Mouse (Mus musculus) heart, embryonic 16.5 days (tissue): Measurements from ENCODE around the gene Dcaf5. TPM values are rescaled to one million over a fixed set of nuclear protein-coding genes. Genes with fewer than 3 reads are reported as not detected.
"Not testable (repeated sequence)": the region's sequence is repeated elsewhere in the genome, so short reads cannot be mapped to it uniquely, and the experiment has no call there.

Experiments
- ATAC-seq: fragments of 200-750 bp; cut with Nextera tagmentation; replicated peaks from 2 replicates; pipeline ENCODE4 v1.8.0; 2017; ENCODE audit warnings: moderate number of reproducible peaks; ENCODE audit not compliant: insufficient read depth, low FRiP score; ENCODE audit errors: extremely low read depth
- H3K27ac ChIP-seq: fragments of 300-500 bp; sonication (generic); 2 replicates; pipeline ENCODE4 v1.5.1; 2014; ENCODE audit warnings: mild to moderate bottlenecking, low read length, control low read depth, moderate library complexity
- H3K27me3 ChIP-seq: fragments of 300-500 bp; sonication (generic); 2 replicates; pipeline ENCODE4 v1.6.1; 2014; ENCODE audit warnings: low read length, mixed read lengths; ENCODE audit not compliant: control insufficient read depth, insufficient read depth
- H3K36me3 ChIP-seq: fragments of 300-500 bp; sonication (generic); 2 replicates; pipeline ENCODE4 v1.6.1; 2014; ENCODE audit not compliant: control insufficient read depth, insufficient read depth
- H3K4me1 ChIP-seq: fragments of 300-500 bp; sonication (generic); 2 replicates; pipeline ENCODE4 v1.6.1; 2014; ENCODE audit warnings: low read length, mixed read lengths; ENCODE audit not compliant: control insufficient read depth, insufficient read depth
- H3K4me2 ChIP-seq: fragments of 300-500 bp; sonication (generic); 2 replicates; pipeline ENCODE4 v1.6.1; 2014; ENCODE audit warnings: low read depth, mild to moderate bottlenecking, control low read depth, low read length
- H3K4me3 ChIP-seq: fragments of 300-500 bp; sonication (generic); 2 replicates; pipeline ENCODE4 v1.5.1; 2014; ENCODE audit warnings: mild to moderate bottlenecking, control low read depth, low read length
- H3K9ac ChIP-seq: fragments of 300-500 bp; sonication (generic); 2 replicates; pipeline ENCODE4 v1.6.1; 2014; ENCODE audit warnings: low read length, control low read depth
- H3K9me3 ChIP-seq: fragments of 300-500 bp; sonication (generic); replicated peaks from 2 replicates; pipeline ENCODE4 v1.6.1; 2016; ENCODE audit warnings: low read length; ENCODE audit not compliant: control insufficient read depth
- WGBS: fragments of 180-500 bp; shearing (Covaris S2); extraction: QIAGEN DNeasy Blood & Tissue Kit; methylation state at CpG from one replicate; pipeline ENCODE4 v1.1.7; 2014; 5-methylcytosine and 5-hydroxymethylcytosine counted together
- polyA plus RNA-seq: library from polyadenylated mRNA; unstranded; fragments of >200 nt; fragmentation: Nextera tagmentation; extraction: Ambion mirVana; gene quantifications from 2 replicates; pipeline ENCODE4 v1.2.1, GENCODE M21; 2015

Dcaf5 gene
- polyA plus RNA-seq, 1 experiment from 2014 or later: 9.6 TPM

DNA sequence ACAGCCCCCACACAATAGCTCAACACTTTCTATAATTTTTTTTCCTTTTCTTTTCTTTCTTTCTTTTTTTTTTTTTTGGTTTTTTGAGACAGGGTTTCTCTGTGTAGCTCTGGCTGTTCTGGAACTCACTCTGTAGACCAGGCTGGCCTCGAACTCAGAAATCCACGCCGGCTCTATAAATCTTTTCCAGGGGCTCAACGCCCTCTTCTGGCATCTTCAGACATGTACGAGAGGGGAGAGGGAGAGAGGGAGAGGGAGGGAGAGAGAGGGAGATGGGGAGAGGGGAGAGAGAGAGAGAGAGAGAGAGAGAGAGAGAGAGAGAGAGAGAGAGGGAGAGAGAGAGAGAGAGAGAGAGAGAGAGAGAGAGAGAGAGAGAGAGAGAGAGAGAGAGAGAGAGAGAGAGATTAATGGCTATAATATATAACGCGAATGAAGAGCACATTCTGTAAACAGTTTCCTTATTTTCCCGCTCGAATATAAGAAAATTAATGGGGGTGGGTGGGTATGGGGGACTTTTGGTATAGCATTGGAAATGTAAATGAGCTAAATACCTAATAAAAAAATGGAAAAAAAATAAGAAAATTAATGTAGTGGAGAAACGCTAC lies 26.0 kb upstream of the Dcaf5 start:
- H3K36me3 ChIP-seq, H3K27me3 ChIP-seq, H3K9me3 ChIP-seq, ATAC-seq, H3K9ac ChIP-seq, H3K4me1 ChIP-seq: not testable (repeated sequence)
- 9% methylated on average over 10 of the region's 10 CpGs for WGBS
- Histone ChIP-seq H3K27ac (peak overlapping the region; percentile 85), H3K4me3 (peak overlapping the region; percentile 96), H3K4me2 (peak overlapping the region; percentile 91)

DNA sequence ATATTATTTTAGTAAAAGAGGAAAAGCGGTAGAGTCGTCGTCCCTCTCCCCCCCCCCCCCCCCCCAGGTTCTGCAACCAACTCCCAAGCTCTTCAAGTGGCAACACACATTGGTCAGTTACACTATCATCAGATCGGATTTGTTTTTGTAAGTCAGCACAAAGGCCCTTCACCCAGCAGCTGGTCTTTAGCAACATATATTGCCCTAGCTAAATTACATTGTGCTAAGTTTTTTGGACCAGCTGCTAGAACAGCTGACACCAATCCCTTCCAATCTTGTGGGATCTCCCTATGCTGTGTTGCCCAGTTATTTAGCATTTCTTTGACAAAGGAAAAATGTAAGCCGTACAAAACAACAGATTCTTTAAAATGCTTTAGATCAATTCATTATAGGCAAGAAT lies 21.6 kb upstream of the Dcaf5 start:
- Histone ChIP-seq H3K36me3 (no peaks in the 10 kb centered on the region), H3K4me2 (no peak overlapping the region), H3K27ac (no peak overlapping the region), H3K27me3 (no peaks in the 10 kb centered on the region), H3K4me3 (no peak overlapping the region), H3K4me1 (no peaks in the 10 kb centered on the region), H3K9ac (no peak overlapping the region), H3K9me3 (no peaks in the 10 kb centered on the region)
- 73% methylated on average over 5 of the region's 5 CpGs for WGBS
- ATAC-seq: no peak

DNA sequence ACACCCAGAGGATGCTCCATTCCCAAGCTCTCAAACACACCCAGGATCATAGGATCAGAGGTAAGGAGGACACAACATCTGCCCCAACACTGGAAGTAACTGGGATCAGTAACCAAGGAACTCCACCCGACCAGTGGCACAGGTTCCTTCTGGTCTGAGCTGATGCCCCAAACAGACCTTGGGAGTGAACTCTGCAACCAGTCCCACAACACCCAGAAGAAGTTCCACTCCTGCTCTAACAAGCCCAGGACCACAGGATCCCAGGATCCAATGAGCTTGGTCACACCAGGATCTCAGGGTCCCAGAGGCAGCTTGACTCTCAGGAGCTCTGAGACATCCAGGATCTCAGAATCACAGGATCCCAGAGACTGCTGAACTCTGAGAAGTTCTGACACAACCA lies 17.1 kb upstream of the Dcaf5 start:
- WGBS: 74% methylated on average over 1 of the region's 1 CpGs
- H3K9me3 ChIP-seq: no peaks in the 10 kb centered on the region
- H3K4me3 ChIP-seq: no peak overlapping the region
- no peaks in the 10 kb centered on the region for H3K36me3 ChIP-seq
- ATAC-seq: no peak
- no peak overlapping the region for H3K9ac ChIP-seq
- no peaks in the 10 kb centered on the region for H3K4me1 ChIP-seq
- H3K27me3 ChIP-seq: no peaks in the 10 kb centered on the region
- H3K4me2 ChIP-seq: no peak overlapping the region
- no peak overlapping the region for H3K27ac ChIP-seq

DNA sequence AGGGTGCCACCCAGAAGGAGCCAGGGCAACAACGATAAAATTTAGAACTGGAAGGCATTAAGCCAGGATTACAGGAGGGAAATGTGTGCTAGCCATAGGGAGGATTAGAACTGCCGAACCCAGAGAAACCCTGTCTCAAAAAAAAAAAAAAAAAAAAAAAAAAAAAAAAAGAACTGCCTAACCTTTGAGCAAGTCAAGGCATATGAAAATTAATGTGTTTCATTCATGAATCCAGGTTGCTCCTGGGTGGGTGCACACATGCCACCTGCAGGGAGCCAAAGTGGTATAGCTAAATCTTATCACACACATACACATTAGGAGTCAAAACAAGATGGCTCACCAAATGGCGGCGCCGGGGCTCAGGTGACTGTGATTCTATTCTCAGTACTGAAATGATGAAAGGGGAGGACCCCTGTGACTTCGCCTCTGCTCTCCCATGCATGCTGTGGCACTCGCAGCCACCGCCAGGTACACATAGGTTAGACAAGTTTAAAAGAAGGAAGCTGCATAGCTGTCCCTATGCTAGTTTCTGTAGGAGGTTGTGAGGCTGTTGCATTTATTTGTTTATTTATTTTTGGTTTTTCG lies 8.2 kb upstream of the Dcaf5 start:
- Histone ChIP-seq H3K27ac (no peak overlapping the region), H3K4me3 (no peak overlapping the region), H3K27me3 (no peaks in the 10 kb centered on the region), H3K9me3 (no peaks in the 10 kb centered on the region), H3K4me1 (no peaks in the 10 kb centered on the region; the same call in 1 of the 2 replicates), H3K4me2 (no peak overlapping the region), H3K9ac (no peak overlapping the region), H3K36me3 (no peaks in the 10 kb centered on the region)
- no peak for ATAC-seq
- WGBS: 79% methylated on average over 9 of the region's 9 CpGs

DNA sequence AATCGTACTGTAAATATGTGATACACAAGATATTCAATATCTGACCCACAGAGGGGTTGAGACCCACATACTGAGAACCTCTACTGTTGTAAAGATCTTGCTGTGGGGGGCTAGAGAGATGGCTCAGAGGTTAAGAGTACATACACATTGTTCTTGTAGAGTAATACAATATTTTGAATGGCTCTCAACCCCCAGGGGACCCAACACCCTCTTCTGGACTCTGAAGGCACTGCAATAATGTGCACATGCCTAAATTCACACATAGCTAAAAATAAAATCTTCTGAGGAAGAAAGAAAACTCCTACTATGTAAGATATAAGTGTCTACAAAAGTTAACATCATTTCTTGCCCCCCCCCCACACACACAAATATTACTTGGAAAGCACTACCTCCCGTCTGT lies 4.6 kb upstream of the Dcaf5 start:
- no peak overlapping the region for H3K27ac ChIP-seq
- no peak overlapping the region for H3K4me3 ChIP-seq
- H3K4me1 ChIP-seq: peaks cover 5% of the 10 kb centered on the region; the same call in 1 of the 2 replicates
- H3K27me3 ChIP-seq: no peaks in the 10 kb centered on the region
- H3K9ac ChIP-seq: no peak overlapping the region
- H3K36me3 ChIP-seq: no peaks in the 10 kb centered on the region
- H3K9me3 ChIP-seq: no peaks in the 10 kb centered on the region
- no peak for ATAC-seq
- 69% methylated on average over 2 of the region's 2 CpGs for WGBS
- no peak overlapping the region for H3K4me2 ChIP-seq

DNA sequence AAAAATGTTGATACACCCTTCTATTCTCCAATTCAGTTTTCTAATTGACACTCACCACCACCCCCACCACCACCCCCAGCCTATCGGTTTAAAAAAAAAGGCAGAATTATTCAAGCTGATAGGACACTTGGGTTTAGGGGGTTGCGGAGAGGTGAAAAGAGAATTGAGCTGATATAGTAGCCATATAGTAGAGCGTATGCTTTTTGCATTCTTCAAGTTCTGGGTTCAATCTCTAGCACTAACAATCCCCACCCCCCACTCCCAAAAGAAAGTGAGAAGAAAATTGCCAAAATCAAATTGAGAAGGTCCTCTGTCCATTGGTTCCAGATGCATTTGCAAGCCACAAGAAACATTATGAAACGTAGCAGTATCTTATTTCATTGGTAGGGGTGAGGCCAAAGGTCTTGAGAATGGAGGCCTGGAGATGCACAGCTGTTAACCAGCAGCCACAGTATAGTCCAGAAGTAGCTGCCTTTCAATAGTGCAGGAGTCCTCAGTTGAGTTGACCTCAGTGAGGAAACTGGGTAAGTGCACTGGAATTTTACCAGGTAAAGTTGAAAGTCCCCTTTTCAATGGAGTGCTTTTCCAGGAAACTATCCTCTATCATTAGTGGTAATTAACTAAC lies 762 bp upstream of the Dcaf5 start:
- Histone ChIP-seq H3K36me3 (no peaks in the 10 kb centered on the region), H3K27me3 (no peaks in the 10 kb centered on the region), H3K4me1 (peaks cover 19% of the 10 kb centered on the region), H3K9me3 (no peaks in the 10 kb centered on the region), H3K27ac (peak overlapping the region; percentile 98), H3K9ac (peak overlapping the region; percentile 98; the same call in 1 of the 2 replicates), H3K4me2 (peak overlapping the region; percentile 68), H3K4me3 (peak overlapping the region; percentile 97)
- 51% methylated on average over 4 of the region's 4 CpGs for WGBS
- no peak for ATAC-seq

DNA sequence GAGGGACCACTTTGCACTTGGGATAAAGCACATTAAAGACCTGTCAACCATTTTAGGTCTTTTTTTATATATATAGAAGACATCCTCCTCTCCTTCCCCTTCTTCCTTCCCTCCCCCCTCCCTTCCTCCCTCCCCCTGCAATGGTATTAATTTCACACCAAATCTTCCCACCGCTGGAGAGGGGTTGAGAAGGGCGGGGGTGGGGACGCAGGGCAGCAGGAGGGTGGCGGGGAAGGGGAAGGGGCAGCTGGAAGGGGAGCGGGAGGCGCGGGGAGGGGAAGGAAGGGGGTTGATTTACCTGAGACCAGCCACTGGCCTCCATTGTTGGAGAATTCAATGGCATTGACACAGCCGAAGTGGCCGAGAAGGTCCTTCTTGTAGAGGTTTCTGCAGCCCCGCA lies 514 bp downstream of the Dcaf5 start:
- Histone ChIP-seq H3K36me3 (no peaks in the 10 kb centered on the region), H3K9ac (peak overlapping the region; percentile 98), H3K4me3 (peak overlapping the region; percentile 97), H3K4me2 (peak overlapping the region; percentile 68), H3K27me3 (no peaks in the 10 kb centered on the region), H3K4me1 (peaks cover 19% of the 10 kb centered on the region), H3K27ac (peak overlapping the region; percentile 98), H3K9me3 (no peaks in the 10 kb centered on the region)
- peak; percentile 7 for ATAC-seq
- WGBS: 0% methylated on average over 10 of the region's 10 CpGs

DNA sequence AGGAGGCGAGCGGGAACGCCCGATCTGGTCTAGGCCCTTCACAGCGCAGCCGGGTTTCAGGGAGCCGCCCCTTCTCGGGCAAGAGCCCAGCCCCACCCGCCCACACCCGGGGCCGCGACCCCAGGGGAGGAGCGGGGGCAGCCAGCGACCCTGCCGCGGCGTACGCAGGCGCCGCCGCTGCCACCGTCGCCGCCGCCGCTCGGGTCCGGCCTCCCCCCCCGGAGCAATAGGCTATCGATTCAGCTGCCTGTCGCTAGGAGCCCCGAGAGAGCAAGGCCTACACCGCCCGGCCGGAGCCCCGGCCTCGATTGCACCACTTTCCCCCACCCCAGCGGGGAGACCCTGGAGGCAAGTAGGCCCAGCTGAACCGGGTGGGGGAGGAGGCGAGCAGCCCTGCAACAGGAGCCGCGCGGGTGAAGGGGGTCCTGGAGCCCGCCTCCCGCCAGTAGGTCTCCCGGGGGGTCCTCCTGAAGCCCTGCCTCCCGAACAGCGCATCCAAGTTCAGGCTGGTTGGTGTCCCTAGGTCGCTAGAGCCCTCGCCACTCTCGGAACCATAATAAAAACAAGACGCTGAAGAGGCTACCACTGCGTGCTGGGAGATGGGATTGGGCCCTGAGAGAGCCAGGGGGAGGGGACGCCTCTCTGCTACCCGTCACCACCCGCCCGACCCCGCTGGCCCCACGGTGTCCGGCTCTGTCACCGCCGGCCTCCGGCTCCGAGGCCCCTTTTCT lies 1.3 kb downstream of the Dcaf5 start:
- H3K36me3 ChIP-seq: no peaks in the 10 kb centered on the region
- H3K9ac ChIP-seq: peak overlapping the region; percentile 98
- peak overlapping the region; percentile 98 for H3K27ac ChIP-seq
- no peaks in the 10 kb centered on the region for H3K9me3 ChIP-seq
- H3K4me2 ChIP-seq: peak overlapping the region; percentile 68
- ATAC-seq: peak; percentile 70
- no peaks in the 10 kb centered on the region for H3K27me3 ChIP-seq
- WGBS: under 1% methylated on average over 62 of the region's 64 CpGs
- peaks cover 19% of the 10 kb centered on the region for H3K4me1 ChIP-seq
- peak overlapping the region; percentile 97 for H3K4me3 ChIP-seq

- Histone ChIP-seq H3K9ac (peak overlapping the region; percentile 98), H3K4me3 (peak overlapping the region; percentile 97), H3K9me3 (no peaks in the 10 kb centered on the region), H3K27me3 (no peaks in the 10 kb centered on the region), H3K36me3 (no peaks in the 10 kb centered on the region), H3K4me2 (peak overlapping the region; percentile 68), H3K27ac (peak overlapping the region; percentile 98), H3K4me1 (peaks cover 19% of the 10 kb centered on the region)
- WGBS: 5% methylated on average over 9 of the region's 10 CpGs
- no peak for ATAC-seq
Observed at GRCm38 (mm10) chr12:80434601-80434960, 1.8 kb downstream of the Dcaf5 start.
